Mouse (Mus musculus): ENCODE data around the gene March10. TPM values are rescaled to one million over a fixed set of nuclear protein-coding genes. Genes with fewer than 3 reads are reported as not detected.

Gene March10
- polyA plus RNA-seq, 2 experiments = not detected

- peaks cover 0 to 7% of the 10 kb centered on the region in 2 experiments; a peak in 2 of 4 replicates for H3K4me1 ChIP-seq (replicated peaks; ENCODE audit: control insufficient read depth in 2 of 2, insufficient read depth in 2 of 2, low read length in 1 of 2)
- H3K4me2 ChIP-seq (ENCODE audit: low read depth) = no peak overlapping the region
- H3K27ac ChIP-seq = no peak overlapping the region
- no peak overlapping the region for H3K9ac ChIP-seq (replicated peaks)
- no peaks in the 10 kb centered on the region for H3K36me3 ChIP-seq (replicated peaks; ENCODE audit: control insufficient read depth, insufficient read depth, low read depth)
- ATAC-seq (ENCODE audit: insufficient read depth) (no peak), DNase-seq (ENCODE audit: low read depth in 3 of 3, low spot score in 3 of 3) (no peak)
- H3K4me3 ChIP-seq (ENCODE audit: insufficient read depth in 1 of 2, low read depth in 2 of 2, low read length in 2 of 2) = no peak overlapping the region
- TF ChIP-seq CTCF (IDR thresholded peaks at IDR 0.05; ENCODE audit: low read depth) (no peak), EP300 (IDR thresholded peaks at IDR 0.05; ENCODE audit: low read depth) (no peak)
- no peaks in the 10 kb centered on the region for H3K27me3 ChIP-seq (ENCODE audit: control insufficient read depth, insufficient read depth, low read length)
- WGBS (ENCODE audit: insufficient replicate concordance) = 67% methylated on average over 5 of the region's 5 CpGs
- H3K9me3 ChIP-seq (ENCODE audit: control insufficient read depth, low read length) = no peaks in the 10 kb centered on the region
Measured at GRCm38 (mm10) chr11:105468436-105468835, 11.9 kb upstream of the March10 start.

- H3K36me3 ChIP-seq (replicated peaks; ENCODE audit: control insufficient read depth, insufficient read depth, low read depth) = no peaks in the 10 kb centered on the region
- WGBS (ENCODE audit: insufficient replicate concordance) = 60% methylated on average over 3 of the region's 3 CpGs
- ATAC-seq (ENCODE audit: insufficient read depth) (no peak), DNase-seq (ENCODE audit: low read depth in 3 of 3, low spot score in 3 of 3) (no peak)
- H3K4me3 ChIP-seq (ENCODE audit: insufficient read depth in 1 of 2, low read depth in 2 of 2, low read length in 2 of 2) = no peak overlapping the region
- H3K27ac ChIP-seq = no peak overlapping the region
- no peak overlapping the region for H3K4me2 ChIP-seq (ENCODE audit: low read depth)
- peaks cover 0 to 7% of the 10 kb centered on the region in 2 experiments; a peak in 2 of 4 replicates for H3K4me1 ChIP-seq (replicated peaks; ENCODE audit: control insufficient read depth in 2 of 2, insufficient read depth in 2 of 2, low read length in 1 of 2)
- H3K9ac ChIP-seq (replicated peaks) = no peak overlapping the region
- no peak for TF ChIP-seq CTCF (IDR thresholded peaks at IDR 0.05; ENCODE audit: low read depth)
- TF ChIP-seq EP300 (IDR thresholded peaks at IDR 0.05; ENCODE audit: low read depth) = no peak
- H3K27me3 ChIP-seq (ENCODE audit: control insufficient read depth, insufficient read depth, low read length) = no peaks in the 10 kb centered on the region
- H3K9me3 ChIP-seq (ENCODE audit: control insufficient read depth, low read length) = no peaks in the 10 kb centered on the region
Measured at GRCm38 (mm10) chr11:105467816-105468215, 11.3 kb upstream of the March10 start.

GRCm38 (mm10) chr11:105467266-105467665 lies 10.7 kb upstream of the March10 start:
- ATAC-seq (ENCODE audit: insufficient read depth) (no peak), DNase-seq (ENCODE audit: low read depth in 3 of 3, low spot score in 3 of 3) (no peak)
- Histone ChIP-seq H3K27me3 (ENCODE audit: control insufficient read depth, insufficient read depth, low read length) (no peaks in the 10 kb centered on the region), H3K4me1 (replicated peaks; ENCODE audit: control insufficient read depth in 2 of 2, insufficient read depth in 2 of 2, low read length in 1 of 2) (peaks cover 0 to 7% of the 10 kb centered on the region in 2 experiments; a peak in 2 of 4 replicates), H3K4me3 (ENCODE audit: insufficient read depth in 1 of 2, low read depth in 2 of 2, low read length in 2 of 2) (no peak overlapping the region), H3K4me2 (ENCODE audit: low read depth) (no peak overlapping the region), H3K27ac (no peak overlapping the region), H3K36me3 (replicated peaks; ENCODE audit: control insufficient read depth, insufficient read depth, low read depth) (no peaks in the 10 kb centered on the region), H3K9me3 (ENCODE audit: control insufficient read depth, low read length) (no peaks in the 10 kb centered on the region), H3K9ac (replicated peaks) (no peak overlapping the region)
- WGBS (ENCODE audit: insufficient replicate concordance) = 43% methylated on average over 9 of the region's 9 CpGs
- no peak for TF ChIP-seq CTCF (IDR thresholded peaks at IDR 0.05; ENCODE audit: low read depth)
- TF ChIP-seq EP300 (IDR thresholded peaks at IDR 0.05; ENCODE audit: low read depth) = no peak

DNA sequence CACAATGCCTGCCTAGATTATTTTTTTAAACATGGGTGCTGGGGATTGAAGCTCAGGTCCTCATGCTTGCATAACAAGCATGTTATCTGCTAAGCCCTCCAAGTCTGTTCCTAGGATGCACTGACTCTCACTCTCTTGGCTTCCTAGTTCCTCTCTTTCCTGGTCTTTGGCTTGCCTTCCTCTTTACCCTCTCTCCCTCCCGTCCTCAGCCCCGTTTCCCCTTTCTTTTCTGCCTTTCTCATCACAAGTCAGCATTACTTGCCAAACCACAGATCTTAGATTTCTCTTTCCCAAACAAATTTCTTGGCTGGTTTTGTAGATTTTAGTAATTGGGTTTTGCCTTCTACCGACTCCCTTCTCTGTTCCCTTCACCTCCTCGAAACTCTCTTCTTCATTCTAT lies 10.2 kb upstream of the March10 start:
- DNase-seq (ENCODE audit: low read depth in 3 of 3, low spot score in 3 of 3) (no peak), ATAC-seq (ENCODE audit: insufficient read depth) (no peak)
- H3K4me3 ChIP-seq (ENCODE audit: insufficient read depth in 1 of 2, low read depth in 2 of 2, low read length in 2 of 2) = no peak overlapping the region
- no peaks in the 10 kb centered on the region for H3K27me3 ChIP-seq (ENCODE audit: control insufficient read depth, insufficient read depth, low read length)
- no peak overlapping the region for H3K27ac ChIP-seq
- 17% methylated on average over 4 of the region's 4 CpGs for WGBS (ENCODE audit: insufficient replicate concordance)
- no peak overlapping the region for H3K4me2 ChIP-seq (ENCODE audit: low read depth)
- no peak overlapping the region for H3K9ac ChIP-seq (replicated peaks)
- no peak for TF ChIP-seq CTCF (IDR thresholded peaks at IDR 0.05; ENCODE audit: low read depth)
- H3K36me3 ChIP-seq (replicated peaks; ENCODE audit: control insufficient read depth, insufficient read depth, low read depth) = no peaks in the 10 kb centered on the region
- peaks cover 0 to 7% of the 10 kb centered on the region in 2 experiments; a peak in 2 of 4 replicates for H3K4me1 ChIP-seq (replicated peaks; ENCODE audit: control insufficient read depth in 2 of 2, insufficient read depth in 2 of 2, low read length in 1 of 2)
- H3K9me3 ChIP-seq (ENCODE audit: control insufficient read depth, low read length) = no peaks in the 10 kb centered on the region

DNA sequence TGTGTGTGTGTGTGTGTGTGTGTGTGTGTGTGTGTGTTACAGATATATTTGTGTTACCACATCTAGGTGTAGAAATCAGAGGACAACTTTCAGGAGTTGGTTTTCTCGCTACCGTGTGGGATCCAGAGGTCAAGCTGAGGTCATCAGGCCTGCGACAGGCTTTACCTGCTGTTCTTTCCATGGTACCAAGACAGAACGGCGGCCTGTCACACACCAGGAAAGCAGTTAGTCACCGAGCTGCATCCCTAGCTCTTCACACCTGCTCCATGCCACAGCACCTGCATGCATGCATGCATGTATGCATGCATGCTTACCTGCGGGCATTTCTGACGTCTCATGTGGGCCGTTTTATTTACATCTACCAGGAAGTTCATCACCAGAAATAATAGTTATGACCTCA lies 9.0 kb upstream of the March10 start:
- ATAC-seq (ENCODE audit: insufficient read depth) (no peak), DNase-seq (ENCODE audit: low read depth in 3 of 3, low spot score in 3 of 3) (no peak)
- H3K9ac ChIP-seq (replicated peaks) = no peak overlapping the region
- no peak overlapping the region for H3K4me3 ChIP-seq (ENCODE audit: insufficient read depth in 1 of 2, low read depth in 2 of 2, low read length in 2 of 2)
- WGBS (ENCODE audit: insufficient replicate concordance) = 64% methylated on average over 9 of the region's 9 CpGs
- TF ChIP-seq CTCF (IDR thresholded peaks at IDR 0.05; ENCODE audit: low read depth) (no peak), EP300 (IDR thresholded peaks at IDR 0.05; ENCODE audit: low read depth) (no peak)
- H3K36me3 ChIP-seq (replicated peaks; ENCODE audit: control insufficient read depth, insufficient read depth, low read depth) = no peaks in the 10 kb centered on the region
- H3K4me1 ChIP-seq (replicated peaks; ENCODE audit: control insufficient read depth in 2 of 2, insufficient read depth in 2 of 2, low read length in 1 of 2) = peaks cover 0 to 7% of the 10 kb centered on the region in 2 experiments; a peak in 2 of 4 replicates
- H3K27me3 ChIP-seq (ENCODE audit: control insufficient read depth, insufficient read depth, low read length) = no peaks in the 10 kb centered on the region
- H3K9me3 ChIP-seq (ENCODE audit: control insufficient read depth, low read length) = no peaks in the 10 kb centered on the region
- H3K4me2 ChIP-seq (ENCODE audit: low read depth) = no peak overlapping the region
- no peak overlapping the region for H3K27ac ChIP-seq

All from liver, embryonic 14.5 days (tissue).